Mouse (Mus musculus) left cerebral cortex, postnatal 14 days (tissue): Measurements from ENCODE around the gene Atf7ip. TPM values are rescaled to one million over a fixed set of nuclear protein-coding genes. Genes with fewer than 3 reads are reported as not detected.

ENCODE experiments used
- total RNA-seq, 2 experiments: library from RNA; stranded (reverse); gene quantifications; 2 replicates each; pipeline ENCODE4 v1.2.3; 2021

Atf7ip gene
- total RNA-seq, 2 experiments from 2014 or later, result 118 to 122 TPM

Other genes with a start within 250 kb of the Atf7ip start
- gene Gm8994, start 178.6 kb upstream of the Atf7ip start, total RNA-seq, result not detected
- not detected for gene E330021D16Rik, start 90.6 kb upstream of the Atf7ip start, total RNA-seq
- gene Plbd1, start 155.8 kb downstream of the Atf7ip start, total RNA-seq, result under 1 TPM; 0.33 to 0.47 TPM